Mouse (Mus musculus) kidney, postnatal 10 days (tissue): ENCODE data around the gene Bloc1s1.

Source experiments
- DNase-seq: peaks from one replicate; pipeline ENCODE4 v3.0.0; 2021; ENCODE audit warnings: mixed read lengths

Gene Bloc1s1

GRCm38 (mm10) chr10:128904812-128905211 is 19.0 kb downstream of the Bloc1s1 start:
- peak; percentile 40 for DNase-seq

- peak; percentile 67 for DNase-seq
Measured at GRCm38 (mm10) chr10:128902409-128902988, 21.3 kb downstream of the Bloc1s1 start.

DNA sequence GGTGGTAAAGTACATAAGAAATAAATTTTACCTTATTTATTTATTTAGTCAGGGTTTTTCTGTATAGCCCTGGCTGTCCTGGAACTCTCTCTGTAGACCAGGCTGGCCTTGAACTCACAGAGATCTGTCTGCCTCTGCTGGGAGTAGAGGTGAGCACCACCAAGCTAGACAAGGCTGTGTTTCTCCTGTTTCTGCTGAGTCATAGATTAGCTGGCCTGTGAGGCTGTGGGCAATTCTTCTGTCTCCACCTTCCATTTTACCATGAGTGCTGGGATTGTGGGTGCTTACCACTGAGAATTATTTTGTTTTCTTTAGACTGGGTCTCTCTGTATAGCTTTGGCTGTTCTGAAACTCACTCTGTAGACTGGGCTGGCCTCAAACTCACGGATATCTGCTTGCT is 22.4 kb downstream of the Bloc1s1 start:
- DNase-seq: no peak

GRCm38 (mm10) chr10:128900698-128901097 is 23.1 kb downstream of the Bloc1s1 start, which contains the start of gene Cd63:
Gene Cd63 (plus strand): TSS chr10:128900989.
- DNase-seq: no peak

DNA sequence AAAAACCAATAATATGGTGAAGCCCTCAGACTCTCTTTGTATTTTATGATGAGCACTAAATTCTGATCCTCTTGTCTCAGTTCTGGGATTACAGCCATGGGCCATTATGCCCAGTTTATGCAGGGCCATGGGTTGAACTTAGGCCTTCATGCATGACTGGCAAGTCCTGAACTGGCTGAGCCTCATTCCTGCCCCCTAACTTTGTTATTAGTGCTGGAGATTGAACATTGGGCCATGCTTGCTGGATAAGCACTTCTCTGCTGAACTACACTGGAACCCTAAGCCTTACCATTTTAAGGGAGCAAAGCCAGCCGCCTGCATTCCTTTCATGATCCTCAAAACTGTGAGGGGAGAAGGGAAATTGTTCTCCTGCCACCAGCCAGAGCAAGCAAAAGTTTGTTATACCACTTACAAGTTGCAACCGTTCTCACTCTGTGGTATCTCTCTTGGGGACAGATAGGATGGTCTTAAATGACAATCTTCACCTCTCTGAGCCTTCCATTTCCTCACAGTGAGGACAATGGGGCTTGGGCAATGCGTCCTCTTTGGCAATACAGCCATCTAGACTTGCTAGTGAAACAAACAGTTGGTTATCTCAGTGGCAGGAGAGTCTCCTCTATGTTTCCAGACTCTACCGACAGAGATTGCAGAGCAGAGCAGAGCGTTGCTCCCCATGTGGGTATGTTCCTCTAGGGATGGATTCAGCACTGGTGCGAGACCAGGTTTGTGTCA is 23.9 kb downstream of the Bloc1s1 start:
- peak; percentile 57 for DNase-seq

DNA sequence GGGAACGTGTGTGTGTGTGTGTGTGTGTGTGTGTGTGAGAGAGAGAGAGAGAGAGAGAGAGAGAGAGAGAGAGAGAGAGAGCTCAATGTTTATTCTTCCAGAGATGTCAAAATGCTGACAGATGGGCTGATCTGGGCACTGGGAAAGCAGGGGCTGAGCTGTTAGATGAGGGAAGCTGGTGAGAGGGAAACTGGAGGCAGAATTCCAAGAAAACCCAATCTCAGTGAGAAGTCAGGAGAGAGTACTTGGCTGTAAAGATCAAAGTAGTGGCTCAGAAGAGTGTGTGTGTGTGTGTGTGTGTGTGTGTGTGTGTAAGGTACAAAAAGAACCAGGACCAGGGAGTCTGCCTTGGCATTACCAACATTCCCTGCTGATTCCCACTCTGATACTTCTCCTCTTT is 26.3 kb downstream of the Bloc1s1 start:
- no peak for DNase-seq

- no peak for DNase-seq
Measured at GRCm38 (mm10) chr10:128896807-128897206, 27.0 kb downstream of the Bloc1s1 start.

- peak; percentile 74 for DNase-seq
Measured at GRCm38 (mm10) chr10:128895952-128896693, 27.7 kb downstream of the Bloc1s1 start.

DNA sequence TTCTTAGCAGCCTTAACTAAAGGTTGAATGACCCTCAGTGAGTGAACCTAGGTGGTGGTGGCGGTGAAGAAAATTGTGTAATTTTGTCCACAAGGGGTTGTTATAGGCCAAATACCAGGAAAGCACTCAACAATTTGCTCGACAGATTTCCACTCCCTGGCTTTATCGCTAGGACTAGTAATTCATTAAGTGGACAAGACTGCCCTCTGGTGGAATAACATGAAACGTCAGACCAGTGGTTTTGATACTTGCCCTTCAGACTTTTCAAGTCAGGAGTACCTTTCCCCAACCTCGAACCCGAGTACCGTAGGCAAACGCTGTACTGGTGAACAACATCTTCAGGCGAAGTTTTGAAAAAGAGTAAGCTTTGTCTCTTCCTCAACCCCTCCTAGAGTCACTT is 28.4 kb downstream of the Bloc1s1 start:
- peak; percentile 85 for DNase-seq

DNA sequence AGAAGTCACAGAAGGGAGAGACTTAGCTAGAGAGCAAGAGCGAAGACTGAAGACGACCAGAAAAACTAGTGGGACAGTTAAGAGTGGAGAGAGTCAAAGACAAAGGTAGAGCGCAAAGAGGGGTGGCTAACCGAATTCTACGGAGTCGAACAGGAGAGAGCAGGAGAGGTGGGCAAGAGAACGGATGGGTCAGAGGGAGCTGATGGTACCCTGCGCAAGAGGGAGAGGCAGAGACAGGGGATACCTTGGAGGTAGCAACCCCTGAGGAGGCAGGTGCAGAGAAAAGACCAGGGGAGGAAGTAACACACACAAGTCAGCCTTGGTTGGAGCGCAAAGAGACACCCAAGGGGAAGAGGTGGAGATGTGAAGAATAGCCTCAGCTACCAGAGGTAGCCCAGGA is 31.6 kb downstream of the Bloc1s1 start:
- no peak for DNase-seq

GRCm38 (mm10) chr10:128891296-128892094 is 32.3 kb downstream of the Bloc1s1 start, which contains the start of gene Gdf11:
Gene Gdf11 (minus strand): TSS chr10:128891718.
- peak; percentile 82 for DNase-seq

- DNase-seq: no peak
Measured at GRCm38 (mm10) chr10:128890383-128891295, 33.2 kb downstream of the Bloc1s1 start.

GRCm38 (mm10) chr10:128889846-128890245 is 34.0 kb downstream of the Bloc1s1 start:
- DNase-seq: no peak

DNA sequence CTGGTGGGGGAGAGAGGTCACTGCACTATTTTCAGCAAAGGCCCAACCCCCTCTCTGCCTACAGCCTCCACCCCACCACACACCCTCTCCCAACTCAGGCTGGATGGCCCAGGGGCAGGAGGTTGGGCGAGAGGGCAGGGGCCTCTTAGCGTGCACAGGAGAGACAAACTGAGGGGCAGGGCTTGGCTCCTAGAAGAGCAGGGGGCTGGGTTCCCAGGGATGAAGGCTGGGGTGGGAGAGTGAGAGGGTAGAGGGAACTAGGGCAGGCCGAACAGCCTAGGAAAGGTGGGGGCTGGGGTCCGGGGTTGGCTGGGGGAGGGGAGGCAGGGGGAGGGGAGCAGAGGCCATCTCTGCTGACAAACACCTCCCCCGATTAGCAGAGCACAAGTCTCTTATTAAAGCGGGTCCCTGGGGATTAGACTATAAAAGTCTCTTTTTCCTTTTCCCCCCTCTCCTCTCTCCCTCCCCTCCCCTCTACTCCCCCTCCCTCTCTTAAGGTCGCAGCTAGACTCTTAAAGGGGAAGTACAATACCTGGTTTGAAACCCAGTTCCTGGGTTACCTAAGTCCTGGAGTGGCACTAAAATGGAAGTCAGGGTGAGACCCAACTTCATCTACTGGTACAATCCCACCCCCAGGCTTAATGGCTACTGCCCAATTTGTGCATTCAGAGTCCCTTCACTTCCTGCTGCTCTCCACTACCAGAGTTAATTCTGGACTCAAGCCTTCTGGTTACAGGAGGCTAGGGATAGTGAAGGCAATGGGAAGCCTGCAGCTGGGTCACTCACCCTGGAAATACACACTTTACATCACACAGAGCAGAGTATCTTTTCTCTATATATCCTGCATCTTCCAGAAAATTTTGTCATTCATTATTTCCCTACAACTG is 34.7 kb downstream of the Bloc1s1 start:
- DNase-seq: peak; percentile 33

- DNase-seq: no peak
Measured at GRCm38 (mm10) chr10:128882067-128882466, 41.8 kb downstream of the Bloc1s1 start.

DNA sequence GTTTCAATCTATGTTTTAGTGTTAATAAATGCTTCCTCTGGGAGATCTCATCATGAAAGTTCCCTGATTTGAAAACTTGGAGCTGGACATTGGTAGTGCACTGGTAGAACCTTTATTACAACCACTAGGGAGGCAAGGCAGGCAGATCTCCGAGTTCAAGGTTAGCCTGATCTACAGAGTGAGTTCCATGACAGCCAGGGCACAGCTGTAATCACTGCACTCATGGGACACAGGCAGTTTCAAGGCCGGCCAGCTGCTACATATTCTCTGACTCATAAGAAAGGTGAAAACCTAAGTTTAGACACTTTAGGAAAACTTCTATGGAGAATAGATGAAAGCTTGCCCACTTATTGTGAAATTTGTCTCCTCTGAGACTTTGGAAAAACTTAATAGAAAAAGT is 45.0 kb downstream of the Bloc1s1 start:
- no peak for DNase-seq

DNA sequence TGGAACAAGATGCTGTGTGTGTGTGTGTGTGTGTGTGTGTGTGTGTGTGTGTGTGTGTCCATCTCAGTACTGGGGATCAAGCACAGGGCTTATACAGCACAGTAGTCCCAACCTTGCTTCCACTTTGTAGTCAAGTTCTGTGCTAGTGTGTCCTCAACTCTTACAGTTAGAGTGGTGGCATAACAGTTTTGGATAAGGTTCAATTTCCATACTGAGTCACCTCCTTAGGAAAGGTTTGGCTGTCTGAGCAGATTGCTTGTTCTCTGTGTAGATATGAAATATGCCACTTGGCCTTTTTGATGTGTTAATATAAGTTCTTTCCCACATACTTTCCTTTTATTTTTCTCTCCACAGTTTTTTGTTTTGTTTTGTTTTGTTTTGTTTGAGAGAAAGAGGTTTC is 45.5 kb downstream of the Bloc1s1 start:
- DNase-seq: no peak

DNA sequence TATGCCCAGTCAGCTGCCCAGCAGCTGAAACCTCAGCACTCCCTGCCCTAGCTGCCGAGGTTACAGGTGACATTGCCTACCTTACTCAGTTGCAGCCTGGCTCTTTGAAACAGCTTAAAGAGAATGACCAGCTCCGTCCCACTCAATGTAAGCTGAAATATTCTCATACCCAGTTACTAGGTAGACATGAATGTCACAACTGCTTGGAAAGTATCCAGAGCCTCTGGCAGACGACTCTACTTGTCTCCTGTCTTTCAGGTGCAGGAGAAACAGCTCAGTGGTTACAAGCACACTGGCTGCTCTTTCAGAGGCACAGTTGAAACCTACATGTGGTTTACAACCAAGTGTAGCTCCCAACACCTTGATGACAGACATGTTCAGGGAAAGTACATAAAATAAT is 53.5 kb downstream of the Bloc1s1 start:
- no peak for DNase-seq
